Mouse (Mus musculus): Measurements from ENCODE around the gene Fam53b. TPM values are rescaled to one million over a fixed set of nuclear protein-coding genes. Genes with fewer than 3 reads are reported as not detected.
A peak's percentile ranks its signal among the peaks of the same experiment; 100 is the strongest.

Fam53b gene
- 22.1 and 77.4 TPM in 2 replicates for polyA plus RNA-seq (2012; ENCODE audit: insufficient read depth, low replicate concordance)

DNA sequence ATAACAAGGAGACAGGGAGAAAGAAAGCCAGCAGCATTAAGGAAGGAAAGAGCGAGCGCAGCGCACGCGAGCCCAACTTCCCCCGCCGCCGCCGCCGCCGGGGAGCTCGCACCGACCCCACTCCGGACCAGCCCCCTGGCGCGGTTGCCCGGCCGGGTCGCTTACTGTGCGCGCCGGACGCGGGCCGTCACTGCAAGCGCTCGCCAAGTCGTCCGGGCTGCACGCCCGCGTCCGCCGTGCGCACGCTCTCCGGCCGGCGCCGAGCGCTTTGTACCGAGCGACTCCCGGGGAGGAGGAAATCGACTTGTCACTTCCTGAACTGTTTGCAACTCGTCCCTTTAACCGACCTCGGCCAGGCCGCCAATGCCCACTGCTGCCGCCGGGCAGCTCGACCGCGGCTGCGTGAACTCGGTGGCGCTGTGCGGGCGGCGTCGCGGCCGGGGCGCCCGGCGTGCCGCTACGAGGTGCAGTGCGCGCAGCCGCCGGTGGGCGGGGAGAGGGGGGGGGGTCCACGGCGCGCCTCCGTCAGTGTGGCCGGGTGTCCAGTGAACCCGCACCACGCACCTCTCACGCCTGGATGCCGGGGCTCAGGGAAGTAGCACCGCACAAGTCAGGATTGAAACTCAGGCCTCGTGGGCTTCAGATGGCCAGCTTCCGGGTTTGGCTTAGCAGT, at the start of gene Fam53b:
Gene Fam53b (minus strand): TSS at position 471 of the 673 bp plus-strand sequence.
- H3K27me3 ChIP-seq (replicated peaks), result no peaks in the 10 kb centered on the region
- peaks cover 8% of the 10 kb centered on the region for H3K36me3 ChIP-seq (replicated peaks; ENCODE audit: low read length)
- peak within 1 kb of the TSS; percentile 98 for H3K4me3 ChIP-seq (replicated peaks)
- no peaks in the 10 kb centered on the region for H3K9me3 ChIP-seq
- H3K4me1 ChIP-seq, result peaks cover 37% of the 10 kb centered on the region
- TF ChIP-seq GATA1 (IDR thresholded peaks at IDR 0.05; ENCODE audit: borderline replicate concordance, low read length) (no peak), FLI1 (IDR thresholded peaks at IDR 0.05; ENCODE audit: low read length) (no peak)

DNA sequence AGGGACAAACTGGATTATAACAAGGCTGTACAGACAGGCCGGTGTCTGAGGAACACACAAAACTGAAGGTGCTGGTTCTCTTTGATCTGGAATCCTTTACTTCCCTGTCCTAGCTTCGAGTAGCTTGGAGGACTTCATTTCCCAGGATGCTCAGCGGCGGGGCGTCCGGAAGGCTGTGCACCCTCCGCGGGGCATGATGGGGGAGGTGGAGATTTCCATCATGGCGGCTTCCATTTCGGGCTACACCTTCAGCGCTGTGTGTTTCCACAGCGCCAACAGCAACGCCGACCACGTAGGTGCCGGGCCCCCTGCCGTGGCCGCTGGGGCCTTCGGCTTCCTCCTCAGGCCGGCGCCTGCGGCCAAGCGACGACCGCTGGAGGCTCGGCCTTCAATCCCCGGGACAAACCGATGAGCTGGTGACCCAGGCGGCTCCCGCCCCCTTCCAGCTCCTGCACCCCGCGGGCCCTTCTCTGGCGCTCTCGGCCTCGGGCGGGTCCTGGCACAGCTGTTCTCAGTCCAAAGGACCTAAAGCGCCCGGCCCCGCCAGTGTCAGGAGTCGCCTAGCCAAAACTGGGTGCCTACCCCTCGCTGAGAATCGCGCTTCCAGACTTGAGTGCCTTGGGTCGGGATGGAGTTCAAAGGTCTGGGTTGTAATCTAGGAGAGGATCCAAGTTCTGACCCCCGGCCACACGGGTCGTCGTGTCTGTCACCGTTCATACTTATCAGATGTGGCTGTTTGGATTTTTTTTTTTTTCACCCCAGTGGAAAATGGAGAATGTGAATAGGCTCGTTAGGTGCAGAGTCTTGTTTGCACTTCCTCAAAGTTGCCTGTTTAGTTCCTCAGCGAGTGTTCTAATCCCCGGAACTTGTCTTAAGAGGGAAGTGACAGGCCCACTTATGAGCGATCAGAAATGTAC, 45.6 kb upstream of the Fam53b start, which contains the start of gene Abraxas2:
Gene Abraxas2 (plus strand): TSS at position 184 of the 917 bp plus-strand sequence.
- peak within 1 kb of the TSS; percentile 95 for H3K4me3 ChIP-seq (replicated peaks)
- H3K36me3 ChIP-seq (replicated peaks; ENCODE audit: low read length), result peaks cover 27% of the 10 kb centered on the region
- peaks cover 63% of the 10 kb centered on the region for H3K4me1 ChIP-seq
- H3K9me3 ChIP-seq, result no peaks in the 10 kb centered on the region
- TF ChIP-seq FLI1 (IDR thresholded peaks at IDR 0.05; ENCODE audit: low read length), result no peak
- no peak for TF ChIP-seq GATA1 (IDR thresholded peaks at IDR 0.05; ENCODE audit: borderline replicate concordance, low read length)
- no peaks in the 10 kb centered on the region for H3K27me3 ChIP-seq (replicated peaks)

DNA sequence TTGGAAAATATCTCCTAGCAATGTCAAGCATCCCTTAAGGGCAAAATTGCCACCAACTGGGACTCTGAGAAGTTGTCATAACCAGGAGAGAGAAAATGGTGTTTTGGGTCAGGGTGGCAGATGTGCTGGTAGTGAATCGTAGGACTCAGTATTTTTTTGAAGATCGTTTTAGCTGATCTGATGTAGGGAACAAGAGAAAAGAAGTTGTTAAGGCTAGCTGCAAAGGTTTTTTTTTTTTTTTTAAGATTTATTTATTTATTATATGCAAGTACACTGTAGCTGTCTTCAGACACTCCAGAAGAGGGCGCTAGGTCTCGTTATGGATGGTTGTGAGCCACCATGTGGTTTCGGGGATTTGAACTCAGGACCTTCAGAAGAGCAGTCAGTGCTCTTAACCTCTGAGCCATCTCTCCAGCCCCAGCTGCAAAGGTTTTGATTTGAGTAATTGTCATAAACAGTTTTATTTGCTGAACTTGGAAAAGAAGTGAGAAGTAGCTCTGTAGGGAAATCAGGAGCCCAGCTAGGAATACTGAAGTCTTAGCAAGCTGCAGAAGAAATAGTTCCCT, 44.4 kb upstream of the Fam53b start:
- no peaks in the 10 kb centered on the region for H3K9me3 ChIP-seq
- H3K36me3 ChIP-seq (replicated peaks; ENCODE audit: low read length), result peaks cover 15% of the 10 kb centered on the region
- H3K4me3 ChIP-seq (replicated peaks), result no peak overlapping the region
- peaks cover 63% of the 10 kb centered on the region for H3K4me1 ChIP-seq
- no peaks in the 10 kb centered on the region for H3K27me3 ChIP-seq (replicated peaks)
- TF ChIP-seq FLI1 (IDR thresholded peaks at IDR 0.05; ENCODE audit: low read length) (no peak), GATA1 (IDR thresholded peaks at IDR 0.05; ENCODE audit: borderline replicate concordance, low read length) (no peak)

DNA sequence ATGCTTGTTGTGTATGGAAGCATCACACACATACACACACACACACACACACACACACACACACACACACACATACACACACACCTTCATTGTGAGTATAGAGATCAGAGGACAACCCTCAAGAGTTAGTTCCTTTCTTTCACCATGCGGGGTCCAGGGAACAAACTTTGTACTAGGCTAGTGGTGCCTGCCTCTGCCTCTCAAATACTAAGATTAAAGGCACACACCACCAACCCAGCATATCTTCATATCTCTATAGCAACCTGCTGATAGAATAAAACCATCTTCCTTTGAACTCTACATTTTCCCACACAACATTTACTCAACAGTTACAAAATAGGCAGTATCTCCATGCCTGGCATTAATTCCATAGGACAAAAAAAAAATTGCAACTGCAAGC, 42.4 kb upstream of the Fam53b start:
- no peaks in the 10 kb centered on the region for H3K27me3 ChIP-seq (replicated peaks)
- H3K9me3 ChIP-seq, result no peaks in the 10 kb centered on the region
- peaks cover 60% of the 10 kb centered on the region for H3K4me1 ChIP-seq
- H3K4me3 ChIP-seq (replicated peaks), result no peak overlapping the region
- no peaks in the 10 kb centered on the region for H3K36me3 ChIP-seq (replicated peaks; ENCODE audit: low read length)
- no peak for TF ChIP-seq GATA1 (IDR thresholded peaks at IDR 0.05; ENCODE audit: borderline replicate concordance, low read length)
- no peak for TF ChIP-seq FLI1 (IDR thresholded peaks at IDR 0.05; ENCODE audit: low read length)

DNA sequence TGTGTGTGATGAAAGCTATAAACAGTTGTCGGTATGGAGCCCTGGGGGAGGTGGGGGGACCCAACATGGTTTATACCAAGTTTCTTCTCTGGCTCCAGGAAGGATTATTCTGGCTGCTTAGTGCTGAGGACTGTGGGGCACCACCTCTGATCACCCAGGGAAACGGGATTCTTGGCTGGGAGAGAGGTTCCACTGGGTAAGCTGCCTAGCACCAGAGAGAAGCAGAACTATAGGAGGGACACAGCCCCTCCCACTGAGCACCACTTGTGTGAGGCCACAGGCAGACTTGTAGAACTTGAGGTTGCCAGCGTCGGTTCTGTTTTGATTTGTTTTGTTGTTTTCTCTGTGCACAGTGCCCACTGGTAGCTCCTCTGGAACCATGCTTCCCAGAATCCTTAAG, 40.3 kb upstream of the Fam53b start:
- H3K4me3 ChIP-seq (replicated peaks), result no peak overlapping the region
- H3K27me3 ChIP-seq (replicated peaks), result no peaks in the 10 kb centered on the region
- H3K4me1 ChIP-seq, result peaks cover 63% of the 10 kb centered on the region
- no peak for TF ChIP-seq GATA1 (IDR thresholded peaks at IDR 0.05; ENCODE audit: borderline replicate concordance, low read length)
- TF ChIP-seq FLI1 (IDR thresholded peaks at IDR 0.05; ENCODE audit: low read length), result no peak
- peaks cover 17% of the 10 kb centered on the region for H3K36me3 ChIP-seq (replicated peaks; ENCODE audit: low read length)
- no peaks in the 10 kb centered on the region for H3K9me3 ChIP-seq

DNA sequence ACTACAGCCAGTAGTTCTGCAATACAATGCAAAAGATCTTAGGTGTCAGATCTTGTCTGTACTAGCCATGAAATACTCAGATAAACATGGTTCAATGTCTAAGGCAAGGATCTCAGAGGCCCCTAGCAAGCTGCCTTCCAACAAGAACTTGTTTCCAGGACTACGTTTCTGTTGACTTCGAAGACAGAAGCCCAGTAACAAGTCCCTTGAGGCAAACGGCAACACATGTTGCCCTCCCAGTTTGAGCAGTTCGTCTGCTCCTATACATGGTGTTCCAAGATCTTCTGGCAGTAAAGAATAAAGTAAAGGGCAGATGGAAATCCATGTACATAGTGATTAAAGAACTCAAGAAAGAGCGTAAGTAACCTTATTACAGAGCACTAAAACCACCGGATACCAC, 39.7 kb upstream of the Fam53b start:
- H3K36me3 ChIP-seq (replicated peaks; ENCODE audit: low read length), result peaks cover 23% of the 10 kb centered on the region
- H3K9me3 ChIP-seq, result no peaks in the 10 kb centered on the region
- H3K27me3 ChIP-seq (replicated peaks), result no peaks in the 10 kb centered on the region
- peaks cover 58% of the 10 kb centered on the region for H3K4me1 ChIP-seq
- no peak overlapping the region for H3K4me3 ChIP-seq (replicated peaks)
- no peak for TF ChIP-seq FLI1 (IDR thresholded peaks at IDR 0.05; ENCODE audit: low read length)
- no peak for TF ChIP-seq GATA1 (IDR thresholded peaks at IDR 0.05; ENCODE audit: borderline replicate concordance, low read length)

DNA sequence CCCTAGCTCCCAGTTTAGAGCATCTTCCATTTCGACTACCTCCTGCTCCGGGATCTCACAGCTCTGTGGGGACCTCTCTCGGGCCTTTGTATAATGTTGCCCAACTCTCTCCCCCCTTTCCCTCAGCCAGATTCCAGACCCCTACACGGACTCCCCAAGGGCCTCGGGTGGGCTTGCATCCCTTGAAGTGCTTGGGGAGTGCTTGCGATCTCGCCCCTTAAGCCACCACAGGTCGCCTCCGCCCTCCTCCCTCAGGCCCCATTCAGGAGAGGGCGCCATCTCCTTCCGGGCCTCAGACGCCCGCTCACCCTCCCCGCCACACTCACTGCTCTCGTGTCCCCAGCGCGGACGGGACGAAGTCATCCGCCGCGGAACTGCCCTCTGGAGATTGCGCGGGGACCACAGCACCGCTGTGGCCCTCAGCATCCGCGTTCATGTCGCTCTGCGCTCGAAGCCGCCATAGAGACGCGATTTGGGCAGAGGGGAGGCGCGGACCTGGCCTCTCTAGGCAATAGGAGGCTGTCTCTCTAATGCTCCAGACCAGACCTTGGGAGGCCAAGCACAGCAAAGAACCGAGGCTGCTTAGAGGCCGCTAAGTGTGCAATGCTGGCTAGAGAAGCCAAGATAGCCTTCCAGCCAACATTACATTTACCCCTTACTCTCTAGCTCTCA, 38.6 kb upstream of the Fam53b start, which contains the start of gene Eef1akmt2:
Gene Eef1akmt2 (minus strand): TSS at position 501 of the 672 bp plus-strand sequence.
- peaks cover 55% of the 10 kb centered on the region for H3K4me1 ChIP-seq

DNA sequence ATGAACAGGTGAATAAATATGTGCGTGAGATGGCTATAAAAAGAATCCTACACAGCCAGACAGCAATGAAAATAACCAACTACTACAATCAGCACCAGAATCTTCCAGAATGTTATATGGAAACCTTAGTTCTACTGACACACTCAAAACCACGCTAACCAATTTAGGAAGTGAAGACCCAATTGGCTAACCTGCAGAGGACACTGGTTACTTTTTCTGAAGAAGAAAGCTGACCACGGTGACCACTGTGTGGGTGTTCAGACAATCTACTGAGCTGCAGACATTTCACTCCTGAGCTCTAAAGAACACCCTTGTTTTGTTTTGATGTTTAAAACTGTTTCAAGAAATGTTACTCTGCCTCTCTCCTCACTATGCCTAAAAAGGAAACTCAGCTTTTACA, 29.5 kb upstream of the Fam53b start:
- Histone ChIP-seq H3K4me1 (peaks cover 70% of the 10 kb centered on the region), H3K36me3 (replicated peaks; ENCODE audit: low read length) (peaks cover 24% of the 10 kb centered on the region), H3K9me3 (no peaks in the 10 kb centered on the region), H3K4me3 (replicated peaks) (no peak overlapping the region), H3K27me3 (replicated peaks) (no peaks in the 10 kb centered on the region)
- TF ChIP-seq FLI1 (IDR thresholded peaks at IDR 0.05; ENCODE audit: low read length), result no peak
- no peak; the same call in 2 of the 3 replicates for TF ChIP-seq GATA1 (IDR thresholded peaks at IDR 0.05; ENCODE audit: borderline replicate concordance, low read length)

More for the DNA sequence above, 38.6 kb upstream of the Fam53b start, which contains the start of gene Eef1akmt2:
- Histone ChIP-seq H3K27me3 (replicated peaks) (no peaks in the 10 kb centered on the region), H3K4me3 (replicated peaks) (peak within 1 kb of the TSS; percentile 96), H3K9me3 (no peaks in the 10 kb centered on the region), H3K36me3 (replicated peaks; ENCODE audit: low read length) (peaks cover 34% of the 10 kb centered on the region)
- no peak for TF ChIP-seq GATA1 (IDR thresholded peaks at IDR 0.05; ENCODE audit: borderline replicate concordance, low read length)
- no peak for TF ChIP-seq FLI1 (IDR thresholded peaks at IDR 0.05; ENCODE audit: low read length)

DNA sequence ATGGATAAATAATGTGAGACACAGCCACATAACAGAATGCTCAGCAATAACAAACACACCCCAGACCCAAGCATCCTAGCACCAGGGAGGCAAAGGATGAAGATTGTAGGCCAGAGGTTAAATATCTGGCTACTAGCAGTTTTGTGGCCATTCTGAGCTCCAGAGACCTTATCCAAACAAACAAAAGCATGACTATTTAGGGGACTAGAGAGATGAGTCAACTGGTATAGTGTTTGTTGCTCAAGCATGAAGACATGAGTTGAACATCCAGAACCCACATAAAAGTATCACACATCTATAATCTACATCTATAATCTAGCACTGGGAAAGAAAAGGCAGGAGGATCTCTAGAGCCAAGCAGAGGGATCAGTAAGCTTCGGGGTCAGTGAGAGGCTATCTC, 28.8 kb upstream of the Fam53b start:
- no peaks in the 10 kb centered on the region for H3K27me3 ChIP-seq (replicated peaks)
- H3K4me3 ChIP-seq (replicated peaks), result no peak overlapping the region
- no peaks in the 10 kb centered on the region for H3K9me3 ChIP-seq
- peaks cover 17% of the 10 kb centered on the region for H3K36me3 ChIP-seq (replicated peaks; ENCODE audit: low read length)
- H3K4me1 ChIP-seq, result peaks cover 74% of the 10 kb centered on the region
- no peak for TF ChIP-seq FLI1 (IDR thresholded peaks at IDR 0.05; ENCODE audit: low read length)
- no peak for TF ChIP-seq GATA1 (IDR thresholded peaks at IDR 0.05; ENCODE audit: borderline replicate concordance, low read length)

Measured in megakaryocyte, embryonic 14.5 days (primary cell).